Mouse (Mus musculus) embryonic facial prominence, embryonic 11.5 days (tissue): ENCODE measurements around the gene Crygb. TPM values are rescaled to one million over a fixed set of nuclear protein-coding genes. Genes with fewer than 3 reads are reported as not detected.

Source experiments
- ATAC-seq: fragments of 200-750 bp; cut with Nextera tagmentation; replicated peaks from 2 replicates; pipeline ENCODE4 v1.8.0; 2017; ENCODE audit warnings: low read depth; ENCODE audit not compliant: insufficient number of reproducible peaks, low FRiP score, low TSS enrichment
- DNase-seq: peaks from one replicate; pipeline ENCODE4 v3.0.0-alpha.2; 2015; ENCODE audit warnings: low spot score
- H3K27ac ChIP-seq: fragments of 300-500 bp; sonication (generic); replicated peaks from 2 replicates; pipeline ENCODE4 v1.5.1; 2014; ENCODE audit warnings: mild to moderate bottlenecking, low read depth, low read length, control low read depth
- H3K27me3 ChIP-seq: fragments of 300-500 bp; sonication (generic); 2 replicates; pipeline ENCODE4 v1.6.1; 2014; ENCODE audit warnings: mild to moderate bottlenecking, low read length, moderate library complexity, mixed read lengths; ENCODE audit not compliant: control insufficient read depth, insufficient read depth
- H3K36me3 ChIP-seq: fragments of 300-500 bp; sonication (generic); replicated peaks from 2 replicates; pipeline ENCODE4 v1.6.1; 2014; ENCODE audit warnings: low read depth, mild to moderate bottlenecking, low read length, moderate library complexity, mixed read lengths; ENCODE audit not compliant: control insufficient read depth, insufficient read depth
- H3K4me1 ChIP-seq: fragments of 300-500 bp; sonication (generic); 2 replicates; pipeline ENCODE4 v1.6.1; 2014; ENCODE audit warnings: low read length, mixed read lengths; ENCODE audit not compliant: control insufficient read depth, insufficient read depth
- H3K4me2 ChIP-seq: fragments of 300-500 bp; sonication (generic); 2 replicates; pipeline ENCODE4 v1.6.1; 2014; ENCODE audit warnings: low read depth, mild to moderate bottlenecking, control low read depth, low read length, moderate library complexity
- H3K4me3 ChIP-seq: fragments of 300-500 bp; sonication (generic); 2 replicates; pipeline ENCODE4 v1.5.1; 2014; ENCODE audit warnings: low read depth, low read length, control low read depth
- H3K9ac ChIP-seq: fragments of 300-500 bp; sonication (generic); replicated peaks from 2 replicates; pipeline ENCODE4 v1.6.1; 2014; ENCODE audit warnings: mild to moderate bottlenecking, control low read depth, low read length
- H3K9me3 ChIP-seq: fragments of 300-500 bp; sonication (generic); replicated peaks from 2 replicates; pipeline ENCODE4 v1.6.1; 2016; ENCODE audit warnings: mild to moderate bottlenecking, low read length, inconsistent platforms, mixed read lengths; ENCODE audit not compliant: control insufficient read depth
- WGBS: fragments of 180-500 bp; shearing (Covaris S2); extraction: QIAGEN DNeasy Blood & Tissue Kit; methylation state at CpG from one replicate; pipeline ENCODE4 v1.1.7; 2014; 5-methylcytosine and 5-hydroxymethylcytosine counted together
- polyA plus RNA-seq: library from polyadenylated mRNA; unstranded; fragments of >200 nt; fragmentation: Nextera tagmentation; extraction: Ambion mirVana; gene quantifications from 2 replicates; pipeline ENCODE4 v1.2.1, GENCODE M21; 2014

Gene Crygb
- polyA plus RNA-seq, 1 experiment from 2014 or later = not detected

DNA sequence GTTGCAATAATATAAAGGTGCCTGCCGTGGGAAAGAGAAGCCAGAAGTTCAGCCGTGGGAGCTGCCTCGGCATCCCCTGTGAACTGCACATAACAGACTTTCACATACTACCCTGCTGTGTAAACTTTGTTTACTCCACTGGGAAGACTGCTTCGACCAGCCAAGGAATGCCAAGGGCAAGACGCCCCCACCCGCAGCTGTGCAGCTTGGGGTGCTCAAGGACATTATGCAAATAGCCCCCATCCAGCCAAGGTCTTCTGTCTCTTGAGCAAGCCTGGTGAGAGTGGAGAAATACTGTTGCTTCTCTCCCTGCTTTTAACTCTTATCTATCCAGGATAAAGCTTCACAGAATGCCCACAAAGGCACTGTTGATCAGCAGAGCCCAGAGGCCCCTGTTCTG, 41.3 kb downstream of the Crygb start:
- H3K9me3 ChIP-seq = no peaks in the 10 kb centered on the region
- 83% methylated on average over 6 of the region's 6 CpGs for WGBS
- no peak overlapping the region for H3K4me2 ChIP-seq
- ATAC-seq (no peak), DNase-seq (no peak)
- H3K4me3 ChIP-seq = no peak overlapping the region
- H3K36me3 ChIP-seq = no peaks in the 10 kb centered on the region
- no peaks in the 10 kb centered on the region; the same call in 1 of the 2 replicates for H3K27me3 ChIP-seq
- no peak overlapping the region for H3K27ac ChIP-seq
- no peaks in the 10 kb centered on the region for H3K4me1 ChIP-seq
- no peak overlapping the region for H3K9ac ChIP-seq

DNA sequence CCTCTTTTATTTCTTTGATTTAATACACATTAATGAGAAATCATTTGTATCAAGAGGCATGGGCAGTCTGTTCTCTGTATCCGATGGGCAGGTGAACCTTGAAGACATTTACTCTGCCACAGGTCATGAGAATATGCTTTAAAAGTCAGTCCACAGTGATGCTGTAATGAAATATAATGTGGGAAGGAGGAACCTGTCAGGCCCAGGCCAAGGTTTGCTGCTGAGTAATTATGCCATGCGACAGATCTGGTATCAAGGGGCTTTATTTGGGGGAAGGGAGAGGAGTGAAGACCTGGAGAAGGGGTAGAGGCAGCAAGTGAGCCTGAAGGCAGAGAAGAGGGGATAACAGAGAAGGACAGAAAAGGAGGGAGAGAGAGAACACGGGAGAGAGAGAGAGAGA, 42.4 kb downstream of the Crygb start:
- no peaks in the 10 kb centered on the region for H3K9me3 ChIP-seq
- no peaks in the 10 kb centered on the region; the same call in 1 of the 2 replicates for H3K27me3 ChIP-seq
- no peak overlapping the region for H3K9ac ChIP-seq
- no peak overlapping the region for H3K27ac ChIP-seq
- no peaks in the 10 kb centered on the region for H3K4me1 ChIP-seq
- no peaks in the 10 kb centered on the region for H3K36me3 ChIP-seq
- WGBS = 78% methylated on average over 3 of the region's 3 CpGs
- DNase-seq = no peak
- H3K4me2 ChIP-seq = no peak overlapping the region
- ATAC-seq = no peak
- no peak overlapping the region for H3K4me3 ChIP-seq

DNA sequence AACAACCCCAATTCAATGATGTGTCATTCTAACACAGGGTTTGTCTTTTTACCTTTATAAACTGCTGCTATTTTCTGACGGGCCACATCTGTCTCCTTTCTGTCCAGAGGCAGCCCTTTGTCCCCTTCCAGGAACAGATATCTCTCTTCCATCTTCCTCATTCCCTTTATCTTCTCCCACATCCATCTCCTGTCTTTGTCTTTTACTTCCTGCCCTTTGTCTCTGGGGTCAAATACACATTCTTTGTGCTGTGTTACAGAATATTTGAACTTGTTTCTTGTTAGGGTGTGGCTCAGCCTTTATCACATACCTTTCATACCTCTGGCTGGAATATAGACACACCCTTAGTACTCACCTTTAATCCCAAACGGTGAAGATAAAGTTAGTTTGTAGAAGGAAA, 44.5 kb downstream of the Crygb start:
- WGBS = 80% methylated on average over 2 of the region's 2 CpGs
- Histone ChIP-seq H3K36me3 (no peaks in the 10 kb centered on the region), H3K4me2 (no peak overlapping the region), H3K9ac (no peak overlapping the region), H3K9me3 (no peaks in the 10 kb centered on the region), H3K4me3 (no peak overlapping the region), H3K27ac (no peak overlapping the region), H3K27me3 (no peaks in the 10 kb centered on the region; the same call in 1 of the 2 replicates), H3K4me1 (no peaks in the 10 kb centered on the region)
- no peak for ATAC-seq
- DNase-seq = no peak

DNA sequence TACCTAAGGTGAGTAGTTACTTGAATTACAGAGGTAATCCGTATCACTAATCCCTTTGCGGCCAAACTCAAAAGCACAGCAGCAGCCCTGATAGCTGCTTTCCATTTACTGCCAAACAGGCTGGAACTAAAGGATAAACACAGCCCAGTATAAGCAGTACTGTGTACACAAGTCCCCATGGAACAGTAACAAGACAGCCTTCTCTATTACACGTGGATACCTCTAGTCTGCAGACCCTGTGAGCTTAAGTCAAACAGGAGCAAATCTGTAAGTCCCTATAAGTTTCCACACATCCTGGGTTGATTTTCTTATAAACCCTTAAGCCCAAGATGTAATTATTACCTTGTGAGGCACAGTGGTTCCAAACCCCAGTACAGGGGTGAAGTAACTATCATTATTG, 46.6 kb downstream of the Crygb start:
- Histone ChIP-seq H3K4me1 (no peaks in the 10 kb centered on the region), H3K36me3 (no peaks in the 10 kb centered on the region), H3K4me3 (no peak overlapping the region), H3K9ac (no peak overlapping the region), H3K9me3 (no peaks in the 10 kb centered on the region), H3K27ac (no peak overlapping the region), H3K4me2 (no peak overlapping the region), H3K27me3 (no peaks in the 10 kb centered on the region)
- ATAC-seq (peak; percentile 65; the same call in 1 of the 2 replicates), DNase-seq (peak; percentile 24)
- 26% methylated on average over 3 of the region's 3 CpGs for WGBS

DNA sequence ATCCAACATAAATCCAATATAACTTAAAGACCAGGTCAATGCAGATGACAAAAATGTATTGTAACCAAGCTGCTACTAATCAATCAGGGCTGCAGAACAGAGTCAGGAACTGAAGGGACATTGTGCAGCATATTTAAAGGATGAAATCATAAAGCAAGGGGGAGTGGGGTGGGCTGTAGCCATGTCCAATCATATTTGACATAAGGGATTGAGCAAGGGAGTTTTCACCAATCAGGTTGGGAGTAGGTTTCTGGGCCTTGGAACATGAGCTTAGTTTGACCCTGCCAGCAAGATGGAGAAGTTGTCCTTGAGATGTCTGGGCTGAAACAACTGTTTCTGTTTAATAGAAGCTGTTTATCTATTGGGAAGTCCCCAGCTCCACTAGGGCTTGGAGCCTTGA, 49.4 kb downstream of the Crygb start, which contains the start of gene Akr1cl:
TSS of gene Akr1cl (minus strand) at position 119 of the 400 bp plus-strand sequence.
- Histone ChIP-seq H3K27me3 (no peaks in the 10 kb centered on the region), H3K4me2 (no peak within 1 kb of the TSS)

More for the DNA sequence above, 49.4 kb downstream of the Crygb start, which contains the start of gene Akr1cl:
- Histone ChIP-seq H3K36me3 (no peaks in the 10 kb centered on the region), H3K9ac (no peak within 1 kb of the TSS), H3K4me3 (no peak within 1 kb of the TSS), H3K9me3 (no peaks in the 10 kb centered on the region), H3K27ac (no peak within 1 kb of the TSS), H3K4me1 (no peaks in the 10 kb centered on the region)
- ATAC-seq (no peak), DNase-seq (no peak)

Other genes with a start within 250 kb of the Crygb start
- gene Plekhm3, start 125.5 kb downstream of the Crygb start, polyA plus RNA-seq = 5.2 and 6.0 TPM in 2 replicates
- 0.18 and 1.0 TPM in 2 replicates for gene Akr1cl, start 49.5 kb downstream of the Crygb start, polyA plus RNA-seq
- 0.72 and 6.9 TPM in 2 replicates for gene Cryge, start 31.1 kb downstream of the Crygb start, polyA plus RNA-seq
- not detected in 2 replicates for gene Crygd, start 18.8 kb downstream of the Crygb start, polyA plus RNA-seq
- gene Crygc, start 8.6 kb downstream of the Crygb start, polyA plus RNA-seq = 1.00 and 9.9 TPM in 2 replicates
- not detected in 2 replicates for gene Cryga, start 21.1 kb upstream of the Crygb start, polyA plus RNA-seq
- not detected in 2 replicates for gene Gm28845, start 37.3 kb upstream of the Crygb start, polyA plus RNA-seq
- 0.32 and 0.45 TPM in 2 replicates for gene D630023F18Rik, start 40.9 kb upstream of the Crygb start, polyA plus RNA-seq
- gene Idh1, start 104.2 kb upstream of the Crygb start, polyA plus RNA-seq = 260 and 262 TPM in 2 replicates
- gene Pikfyve, start 104.4 kb upstream of the Crygb start, polyA plus RNA-seq = 14.8 and 17.3 TPM in 2 replicates
- gene Pth2r, start 199.8 kb upstream of the Crygb start, polyA plus RNA-seq = 0.22 TPM in 1 of 2 replicates, not detected in the other